Mouse (Mus musculus): ENCODE results near the gene Olfr447.

The Olfr447 gene

DNA sequence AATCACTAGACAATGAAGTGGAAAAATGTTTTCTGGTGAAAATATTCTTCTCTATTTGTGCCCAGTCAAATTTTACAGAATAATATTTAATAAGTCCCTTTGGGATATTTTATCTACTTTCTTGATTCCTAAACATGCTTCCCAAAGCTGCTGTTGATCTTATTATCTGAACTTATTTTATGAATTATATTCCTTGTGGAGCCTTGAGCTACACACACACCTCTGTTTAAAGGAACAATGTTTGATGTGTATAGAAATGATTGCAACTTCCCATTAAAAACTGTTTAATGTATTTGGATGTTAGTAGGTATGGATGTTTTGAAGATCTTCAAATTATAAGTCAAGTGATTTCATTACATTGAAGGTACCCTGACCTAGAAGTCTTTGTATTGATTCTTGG is at the start of gene Olfr447:
Gene Olfr447 (plus strand): TSS at position 301 of the 400 bp plus-strand sequence.
- no peak for DNase-seq

DNA sequence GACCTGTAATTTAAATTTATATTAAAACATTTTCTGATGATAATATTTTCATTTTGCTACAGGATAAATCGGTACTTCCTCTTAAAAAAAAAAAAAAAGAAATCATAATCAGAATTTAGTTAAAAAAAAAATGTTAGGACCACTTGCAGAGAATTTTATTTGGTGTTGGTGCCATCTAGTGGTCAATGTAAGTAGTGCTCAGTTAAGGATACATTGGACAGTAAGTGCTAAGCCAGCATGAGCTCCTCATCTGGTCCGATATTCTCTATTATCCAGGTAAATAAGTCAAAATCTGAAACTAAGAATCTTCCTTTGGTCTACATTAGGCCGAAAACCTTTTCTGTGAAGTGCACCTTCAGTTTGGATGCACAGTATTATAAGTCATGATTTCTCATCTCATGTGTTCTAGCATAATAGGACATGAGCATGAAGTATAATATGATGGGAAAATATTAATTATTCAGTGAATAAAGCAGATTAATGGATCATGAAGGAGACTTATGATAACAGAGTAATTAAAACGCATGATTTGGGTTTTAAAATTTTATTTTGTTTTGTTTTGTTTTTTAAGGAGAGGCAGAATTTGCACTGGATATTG is 48.4 kb upstream of the Olfr447 start:
- peak; percentile 10 for DNase-seq

DNA sequence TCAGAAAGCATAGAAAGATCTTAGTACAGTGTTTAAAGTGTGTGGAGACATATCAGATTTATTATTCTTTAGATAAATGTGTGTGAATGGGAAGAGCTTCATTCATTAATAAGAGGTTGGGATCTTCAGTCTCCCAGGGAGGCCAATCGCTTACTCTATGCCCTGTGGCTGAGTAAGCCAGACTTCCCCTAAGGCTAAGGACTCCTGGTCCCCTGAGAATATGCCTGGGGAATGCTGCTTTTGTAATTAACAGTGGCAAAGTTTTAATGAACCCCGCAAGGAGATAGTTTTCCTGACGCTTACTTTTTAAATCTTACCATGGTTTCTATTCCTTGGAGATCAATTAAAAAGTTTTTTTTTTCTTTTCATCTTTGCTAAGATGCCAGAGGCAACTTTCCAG is 39.0 kb upstream of the Olfr447 start:
- no peak for DNase-seq

DNA sequence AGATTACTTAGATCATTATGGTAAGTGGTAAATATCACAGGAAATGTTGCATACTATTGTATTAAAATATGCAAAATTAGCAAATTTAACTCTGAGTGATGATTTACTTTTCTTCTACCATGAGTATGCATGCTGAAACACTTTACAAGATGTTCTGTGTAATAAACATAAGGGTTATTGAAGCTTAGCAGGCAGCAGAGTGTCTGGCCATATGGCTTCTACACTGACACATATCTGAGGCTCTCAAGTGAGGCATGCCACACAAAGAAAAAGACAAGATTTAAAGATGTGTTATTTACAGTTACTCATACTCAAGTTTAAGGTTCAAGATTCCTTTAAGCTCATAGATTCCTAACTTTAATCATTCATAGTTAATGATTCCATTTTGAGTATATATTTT is 32.4 kb upstream of the Olfr447 start:
- no peak for DNase-seq

DNA sequence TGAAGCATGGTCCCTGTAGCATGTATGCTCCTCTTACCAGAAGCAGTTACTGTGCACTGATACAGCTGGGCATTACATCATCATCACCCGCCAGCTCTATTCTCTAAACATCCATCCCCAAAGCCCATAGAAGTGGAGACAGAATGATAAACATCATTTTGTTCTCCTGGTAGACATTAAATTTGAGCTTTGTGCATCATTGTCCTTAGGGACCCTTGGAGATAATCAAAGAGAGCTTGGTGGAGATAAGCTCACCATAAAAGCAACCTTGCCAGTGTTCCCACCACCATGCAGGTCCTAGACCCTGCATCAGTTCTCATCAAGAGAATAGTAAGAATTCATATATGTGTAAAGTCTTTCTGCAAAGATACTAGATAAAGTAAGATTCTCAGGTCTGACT is 18.5 kb upstream of the Olfr447 start, which contains the start of gene Olfr448:
Gene Olfr448 (plus strand): TSS at position 301 of the 400 bp plus-strand sequence.
- DNase-seq, result no peak

DNA sequence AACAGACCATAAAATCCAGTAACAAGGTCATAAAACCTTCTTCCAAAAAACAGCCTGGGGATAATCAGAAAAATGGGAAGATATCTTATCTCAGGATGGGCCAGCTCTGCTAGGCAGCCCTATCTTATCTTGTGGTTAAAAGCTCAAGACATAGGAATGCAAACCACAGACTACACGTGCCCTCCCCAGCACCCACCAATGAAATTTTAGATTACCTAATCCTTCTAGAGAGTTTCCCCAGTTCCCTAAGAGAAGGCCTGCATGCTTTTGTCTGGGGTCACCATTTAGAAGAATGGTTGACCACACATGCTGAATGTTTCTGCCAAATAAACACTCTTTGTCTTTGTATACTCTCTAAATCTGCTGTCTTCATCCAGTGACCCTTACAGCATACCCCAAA is 8.3 kb upstream of the Olfr447 start:
- DNase-seq, result no peak

DNA sequence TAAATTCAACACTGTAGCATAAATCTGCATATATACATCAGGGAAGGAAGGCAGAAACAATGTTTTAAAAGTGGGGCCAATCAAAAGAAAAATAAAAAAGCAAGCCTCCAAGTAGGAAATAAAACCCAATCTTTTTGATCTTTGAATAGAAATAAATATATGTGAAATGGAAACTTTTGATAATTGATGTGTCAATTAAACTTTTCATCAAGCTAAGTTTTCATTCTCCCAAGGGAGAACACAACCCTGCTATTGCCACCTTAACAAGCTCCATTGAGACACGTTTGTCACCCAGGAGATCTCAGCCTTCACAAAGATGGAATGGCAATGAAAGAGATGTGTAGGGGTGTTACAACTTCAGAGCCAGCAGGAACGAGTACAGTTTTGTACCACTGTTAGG is 12.4 kb downstream of the Olfr447 start, which contains the start of gene Olfr446:
Gene Olfr446 (plus strand): TSS at position 301 of the 400 bp plus-strand sequence.
- no peak for DNase-seq

DNA sequence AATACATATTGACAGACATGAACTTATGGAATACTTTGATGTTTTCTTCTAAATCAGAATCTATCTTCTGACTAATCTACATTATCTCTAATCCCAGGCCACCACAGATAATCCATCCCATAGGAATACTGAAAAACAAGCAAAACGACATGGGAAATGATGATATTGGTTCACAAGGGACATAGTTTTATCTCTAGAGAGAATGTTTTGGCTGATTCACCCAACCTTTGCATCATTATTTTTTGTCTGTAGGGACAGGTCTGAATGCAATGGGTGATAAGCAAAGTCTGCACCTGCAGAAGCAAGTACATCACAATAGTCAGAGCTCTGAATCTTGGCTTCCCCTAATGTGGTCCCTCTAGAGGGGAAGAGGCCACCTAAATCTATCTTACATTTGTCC is 40.1 kb downstream of the Olfr447 start, which contains the start of gene Olfr444:
Gene Olfr444 (plus strand): TSS at position 301 of the 400 bp plus-strand sequence.
- no peak for DNase-seq
